Mouse (Mus musculus) heart, embryonic 13.5 days (tissue): ENCODE measurements around the gene Vrtn. TPM values are rescaled to one million over a fixed set of nuclear protein-coding genes. Genes with fewer than 3 reads are reported as not detected.

Experiments
- ATAC-seq: fragments of 200-750 bp; cut with Nextera tagmentation; 2 replicates; pipeline ENCODE4 v1.8.0; 2017; ENCODE audit warnings: moderate TSS enrichment; ENCODE audit not compliant: insufficient number of reproducible peaks, low FRiP score, low TSS enrichment; ENCODE audit errors: extremely low read depth
- H3K27ac ChIP-seq: fragments of 300-500 bp; sonication (generic); replicated peaks from 2 replicates; pipeline ENCODE4 v1.5.1; 2015; ENCODE audit warnings: moderate library complexity, mild to moderate bottlenecking, inconsistent platforms
- H3K27me3 ChIP-seq: fragments of 300-500 bp; sonication (generic); replicated peaks from 2 replicates; pipeline ENCODE4 v1.6.1; 2015; ENCODE audit warnings: mild to moderate bottlenecking, inconsistent platforms
- H3K36me3 ChIP-seq: fragments of 300-500 bp; sonication (generic); 2 replicates; pipeline ENCODE4 v1.6.1; 2015; ENCODE audit warnings: mild to moderate bottlenecking, inconsistent platforms
- H3K4me1 ChIP-seq: fragments of 300-500 bp; sonication (generic); 2 replicates; pipeline ENCODE4 v1.6.1; 2015; ENCODE audit warnings: inconsistent platforms
- H3K4me2 ChIP-seq: fragments of 300-500 bp; sonication (generic); 2 replicates; pipeline ENCODE4 v1.6.1; 2015; ENCODE audit warnings: inconsistent platforms, mild to moderate bottlenecking, moderate library complexity
- H3K4me3 ChIP-seq: fragments of 300-500 bp; sonication (generic); 2 replicates; pipeline ENCODE4 v1.5.1; 2015; ENCODE audit warnings: moderate library complexity, mild to moderate bottlenecking, inconsistent platforms
- H3K9ac ChIP-seq: fragments of 300-500 bp; sonication (generic); 2 replicates; pipeline ENCODE4 v1.6.1; 2015; ENCODE audit warnings: inconsistent platforms, mild to moderate bottlenecking, moderate library complexity
- H3K9me3 ChIP-seq: fragments of 300-500 bp; sonication (generic); 2 replicates; pipeline ENCODE4 v1.6.1; 2016; ENCODE audit warnings: inconsistent platforms
- WGBS: fragments of 180-500 bp; shearing (Covaris S2); methylation state at CpG from one replicate; pipeline ENCODE4 v1.1.7; 2015; ENCODE audit warnings: mixed read lengths; 5-methylcytosine and 5-hydroxymethylcytosine counted together
- polyA plus RNA-seq: library from polyadenylated mRNA; unstranded; fragments of >200 nt; fragmentation: Nextera tagmentation; extraction: Ambion mirVana; gene quantifications from 2 replicates; pipeline ENCODE4 v1.2.1, GENCODE M21; 2015

Vrtn gene
- polyA plus RNA-seq, 1 experiment from 2014 or later = not detected

DNA sequence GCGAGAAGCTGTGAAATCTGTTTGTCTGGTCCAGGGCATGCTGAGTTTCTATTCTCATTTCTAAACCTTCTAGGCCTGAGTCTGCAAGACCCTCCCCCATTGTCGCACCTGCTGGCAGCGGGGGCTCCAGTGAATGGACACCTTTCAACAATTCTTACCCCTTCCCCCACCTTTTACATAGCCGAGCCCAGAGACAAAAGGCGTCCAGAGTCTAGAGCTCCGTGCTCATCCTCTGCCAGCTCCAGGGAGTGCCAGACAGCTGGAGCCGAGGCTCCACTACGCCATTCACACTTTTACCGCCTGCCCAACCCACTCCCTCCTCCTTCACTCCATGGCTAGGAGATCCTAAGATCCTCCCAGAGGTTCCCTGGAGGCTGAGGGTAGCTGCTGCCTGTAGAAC lies 15.7 kb upstream of the Vrtn start:
- H3K4me2 ChIP-seq = peak overlapping the region; percentile 36
- H3K36me3 ChIP-seq = no peaks in the 10 kb centered on the region
- ATAC-seq = no peak
- no peak overlapping the region for H3K27ac ChIP-seq
- peaks cover 13% of the 10 kb centered on the region; the same call in 1 of the 2 replicates for H3K4me1 ChIP-seq
- H3K27me3 ChIP-seq = peaks cover 34% of the 10 kb centered on the region
- 9% methylated on average over 9 of the region's 9 CpGs for WGBS
- no peak overlapping the region for H3K9ac ChIP-seq
- no peaks in the 10 kb centered on the region for H3K9me3 ChIP-seq
- no peak overlapping the region for H3K4me3 ChIP-seq

GRCm38 (mm10) chr12:84631867-84632266 lies 9.0 kb upstream of the Vrtn start:
- Histone ChIP-seq H3K4me1 (no peaks in the 10 kb centered on the region), H3K9ac (no peak overlapping the region), H3K27me3 (peaks cover 1% of the 10 kb centered on the region; the same call in 1 of the 2 replicates), H3K9me3 (no peaks in the 10 kb centered on the region), H3K4me2 (no peak overlapping the region), H3K36me3 (no peaks in the 10 kb centered on the region), H3K27ac (no peak overlapping the region), H3K4me3 (no peak overlapping the region)
- 51% methylated on average over 3 of the region's 3 CpGs for WGBS
- ATAC-seq = no peak

DNA sequence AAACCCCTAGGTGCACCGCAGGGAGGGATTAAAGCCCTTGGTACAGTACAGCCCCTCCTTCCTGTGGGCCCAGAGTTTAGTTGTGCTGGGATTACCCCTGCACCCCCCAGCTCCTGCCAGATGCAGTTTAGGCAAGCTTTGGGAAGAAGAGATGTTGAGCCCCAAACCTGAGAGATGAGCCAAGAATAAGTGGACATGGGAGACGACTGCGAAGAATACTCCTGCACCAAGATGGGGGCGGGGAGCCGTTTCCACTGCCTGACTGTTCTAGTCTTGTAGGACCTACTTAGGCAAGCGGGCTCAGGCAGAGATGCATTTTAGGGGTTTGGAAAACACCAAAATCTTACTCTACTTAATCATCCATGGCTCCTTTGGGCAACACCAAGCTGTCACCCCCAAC lies 566 bp upstream of the Vrtn start:
- H3K36me3 ChIP-seq = no peaks in the 10 kb centered on the region
- H3K4me3 ChIP-seq = no peak overlapping the region
- H3K9ac ChIP-seq = no peak overlapping the region
- no peak overlapping the region for H3K4me2 ChIP-seq
- peaks cover 56% of the 10 kb centered on the region for H3K27me3 ChIP-seq
- H3K27ac ChIP-seq = no peak overlapping the region
- H3K9me3 ChIP-seq = no peaks in the 10 kb centered on the region
- whole genome bisulfite sequencing = 13% methylated on average over 6 of the region's 6 CpGs
- ATAC-seq = no peak
- H3K4me1 ChIP-seq = peaks cover 8% of the 10 kb centered on the region; the same call in 1 of the 2 replicates

DNA sequence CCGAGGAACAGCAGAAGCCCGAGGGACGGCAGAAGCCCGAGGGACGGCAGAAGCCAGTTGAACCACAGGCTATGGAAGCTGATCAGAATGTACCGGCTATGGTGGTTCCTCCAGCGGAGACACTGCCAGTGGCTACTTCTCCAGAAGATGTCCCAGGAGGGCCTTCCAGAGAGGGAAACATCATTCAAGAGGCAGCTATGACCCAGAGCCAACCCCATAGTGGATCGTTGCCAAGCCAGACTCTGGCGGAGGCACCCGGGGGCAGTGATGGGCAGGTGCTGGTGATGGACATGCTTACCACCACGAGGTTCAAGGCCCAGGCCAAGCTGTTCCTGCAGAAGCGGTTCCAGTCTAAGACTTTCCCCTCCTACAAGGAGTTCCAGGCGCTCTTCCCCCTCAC lies 9.4 kb downstream of the Vrtn start:
- H3K27ac ChIP-seq = no peak overlapping the region
- H3K9ac ChIP-seq = no peak overlapping the region
- peaks cover 44% of the 10 kb centered on the region for H3K27me3 ChIP-seq
- H3K4me1 ChIP-seq = no peaks in the 10 kb centered on the region
- H3K36me3 ChIP-seq = no peaks in the 10 kb centered on the region
- no peak for ATAC-seq
- H3K4me3 ChIP-seq = no peak overlapping the region
- H3K9me3 ChIP-seq = no peaks in the 10 kb centered on the region
- no peak overlapping the region for H3K4me2 ChIP-seq
- 77% methylated on average over 13 of the region's 13 CpGs for WGBS

- Histone ChIP-seq H3K36me3 (no peaks in the 10 kb centered on the region), H3K4me1 (no peaks in the 10 kb centered on the region), H3K9ac (no peak overlapping the region), H3K4me2 (no peak overlapping the region), H3K27me3 (peaks cover 38% of the 10 kb centered on the region), H3K27ac (no peak overlapping the region), H3K4me3 (no peak overlapping the region), H3K9me3 (no peaks in the 10 kb centered on the region)
- no peak for ATAC-seq
- 13% methylated on average over 3 of the region's 3 CpGs for WGBS
Measured at GRCm38 (mm10) chr12:84653912-84654311, 13.1 kb downstream of the Vrtn start.

GRCm38 (mm10) chr12:84670555-84670954 lies 29.7 kb downstream of the Vrtn start:
- Histone ChIP-seq H3K4me1 (peaks cover 8% of the 10 kb centered on the region; the same call in 1 of the 2 replicates), H3K4me2 (no peak overlapping the region), H3K9me3 (no peaks in the 10 kb centered on the region), H3K9ac (no peak overlapping the region), H3K36me3 (no peaks in the 10 kb centered on the region), H3K27me3 (peaks cover 20% of the 10 kb centered on the region; the same call in 1 of the 2 replicates), H3K27ac (no peak overlapping the region), H3K4me3 (no peak overlapping the region)
- 82% methylated on average over 3 of the region's 3 CpGs for WGBS
- ATAC-seq = no peak

DNA sequence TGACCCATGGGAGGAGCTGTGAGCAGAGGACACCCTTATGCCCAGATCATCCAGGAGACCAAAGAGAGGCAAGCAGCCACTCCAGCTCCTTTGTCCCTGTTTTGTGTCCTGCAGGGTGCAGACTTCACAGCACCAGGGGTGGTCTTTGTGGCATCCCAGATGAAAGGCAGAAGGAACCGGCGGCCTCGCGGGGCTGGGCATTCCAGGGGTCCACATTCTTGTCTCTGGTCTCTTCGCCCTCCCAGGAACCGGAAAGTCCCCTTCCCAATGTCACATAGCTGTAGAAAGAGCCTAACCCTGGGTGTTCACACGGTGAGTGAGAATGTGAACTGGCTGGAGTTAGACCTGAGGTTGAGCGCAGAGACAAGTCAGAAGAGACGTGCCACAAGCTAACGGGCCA lies 30.8 kb downstream of the Vrtn start:
- Histone ChIP-seq H3K36me3 (no peaks in the 10 kb centered on the region), H3K4me2 (0 out of 2 replicates have a peak overlapping the region, but pooled peaks have one; percentile 6), H3K4me3 (no peak overlapping the region), H3K27ac (no peak overlapping the region), H3K4me1 (peaks cover 8% of the 10 kb centered on the region; the same call in 1 of the 2 replicates), H3K27me3 (peaks cover 20% of the 10 kb centered on the region; the same call in 1 of the 2 replicates), H3K9ac (no peak overlapping the region), H3K9me3 (no peaks in the 10 kb centered on the region)
- ATAC-seq = no peak
- WGBS = 9% methylated on average over 10 of the region's 10 CpGs

DNA sequence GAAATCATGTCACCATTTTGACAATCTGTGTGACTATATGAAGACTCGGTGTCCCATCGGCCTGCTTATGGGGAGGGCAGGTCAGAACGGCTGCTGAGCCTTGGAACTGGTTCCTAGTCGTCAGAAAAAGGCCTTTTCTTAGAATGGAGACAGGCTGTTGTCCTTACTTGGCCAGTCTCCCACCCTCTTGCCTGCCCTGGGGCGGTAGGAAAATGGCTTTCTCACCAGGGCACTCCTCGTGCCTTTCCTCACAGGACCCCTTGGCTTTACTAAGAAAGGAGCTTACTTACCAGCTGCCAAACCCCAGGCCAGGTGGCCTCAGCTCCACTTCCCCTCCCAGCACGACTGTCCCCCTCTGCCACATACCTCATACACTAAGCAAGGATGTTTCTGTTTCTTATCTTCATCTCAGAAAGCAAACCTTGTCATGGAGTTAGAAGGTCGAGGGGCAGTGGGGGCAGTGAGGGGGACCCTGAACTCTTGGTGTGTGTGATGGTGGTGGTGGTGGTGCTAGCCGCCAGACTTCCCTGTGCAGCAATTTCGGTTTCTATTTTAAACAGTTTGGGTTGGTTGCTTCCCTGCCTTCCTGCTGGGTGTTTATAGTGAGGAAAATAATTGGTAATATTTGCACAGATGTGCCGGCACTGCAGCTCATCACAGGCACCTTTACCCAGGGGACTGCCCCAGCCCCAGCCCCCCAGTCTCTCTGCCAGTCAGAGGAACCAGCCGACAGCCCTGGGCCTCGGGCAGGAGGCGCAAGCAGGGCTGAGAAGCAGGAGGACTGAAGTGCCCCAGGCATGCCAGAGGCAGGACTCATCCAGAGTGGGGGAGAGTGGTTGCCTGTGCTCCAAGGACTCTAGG lies 34.1 kb downstream of the Vrtn start:
- no peaks in the 10 kb centered on the region for H3K9me3 ChIP-seq
- no peak overlapping the region for H3K4me2 ChIP-seq
- peaks cover 26% of the 10 kb centered on the region for H3K27me3 ChIP-seq
- no peak for ATAC-seq
- no peak overlapping the region for H3K27ac ChIP-seq
- peaks cover 8% of the 10 kb centered on the region; the same call in 1 of the 2 replicates for H3K4me1 ChIP-seq
- H3K4me3 ChIP-seq = no peak overlapping the region
- no peaks in the 10 kb centered on the region for H3K36me3 ChIP-seq
- no peak overlapping the region for H3K9ac ChIP-seq
- 39% methylated on average over 14 of the region's 14 CpGs for WGBS

DNA sequence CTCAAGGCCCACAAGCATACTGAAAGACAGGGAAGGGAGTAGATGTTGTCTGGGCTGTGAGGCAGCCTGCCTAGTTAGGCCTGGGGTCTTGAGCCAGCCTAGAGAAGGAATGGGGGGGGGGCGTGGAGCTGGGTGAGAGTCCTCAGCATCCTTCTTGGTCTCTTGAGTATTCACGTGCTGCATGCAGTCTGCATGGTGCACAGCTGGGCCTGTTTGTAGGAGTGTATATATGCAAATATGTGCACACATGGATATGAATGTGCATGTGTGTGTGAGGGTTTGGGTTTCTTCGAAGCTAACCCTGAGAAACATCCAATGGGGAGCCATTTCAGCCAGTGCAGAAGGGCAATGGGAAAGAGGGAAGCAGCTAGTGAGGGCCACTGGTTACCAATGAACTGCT lies 35.2 kb downstream of the Vrtn start:
- Histone ChIP-seq H3K36me3 (no peaks in the 10 kb centered on the region), H3K27me3 (peaks cover 35% of the 10 kb centered on the region), H3K4me1 (peaks cover 8% of the 10 kb centered on the region; the same call in 1 of the 2 replicates), H3K4me2 (no peak overlapping the region), H3K27ac (no peak overlapping the region), H3K4me3 (no peak overlapping the region), H3K9me3 (no peaks in the 10 kb centered on the region), H3K9ac (no peak overlapping the region)
- 87% methylated on average over 3 of the region's 3 CpGs for WGBS
- no peak for ATAC-seq

- WGBS = 71% methylated on average over 7 of the region's 7 CpGs
- H3K9ac ChIP-seq = no peak overlapping the region
- no peak overlapping the region for H3K27ac ChIP-seq
- H3K27me3 ChIP-seq = peaks cover 37% of the 10 kb centered on the region
- no peak overlapping the region for H3K4me3 ChIP-seq
- H3K9me3 ChIP-seq = no peaks in the 10 kb centered on the region
- no peaks in the 10 kb centered on the region for H3K36me3 ChIP-seq
- H3K4me2 ChIP-seq = no peak overlapping the region
- ATAC-seq = no peak
- no peaks in the 10 kb centered on the region for H3K4me1 ChIP-seq
Measured at GRCm38 (mm10) chr12:84684569-84684968, 43.8 kb downstream of the Vrtn start.

- H3K4me1 ChIP-seq = no peaks in the 10 kb centered on the region
- no peak overlapping the region for H3K9ac ChIP-seq
- no peak overlapping the region for H3K4me2 ChIP-seq
- H3K27ac ChIP-seq = no peak overlapping the region
- no peaks in the 10 kb centered on the region for H3K9me3 ChIP-seq
- H3K4me3 ChIP-seq = no peak overlapping the region
- WGBS = 52% methylated on average over 4 of the region's 4 CpGs
- H3K36me3 ChIP-seq = no peaks in the 10 kb centered on the region
- H3K27me3 ChIP-seq = peaks cover 27% of the 10 kb centered on the region
- no peak for ATAC-seq
Measured at GRCm38 (mm10) chr12:84686176-84686575, 45.4 kb downstream of the Vrtn start.

GRCm38 (mm10) chr12:84687531-84687930 lies 46.7 kb downstream of the Vrtn start:
- WGBS = 79% methylated on average over 4 of the region's 4 CpGs
- Histone ChIP-seq H3K9ac (no peak overlapping the region), H3K36me3 (no peaks in the 10 kb centered on the region), H3K27me3 (peaks cover 17% of the 10 kb centered on the region; the same call in 1 of the 2 replicates), H3K9me3 (no peaks in the 10 kb centered on the region), H3K4me3 (no peak overlapping the region), H3K4me2 (no peak overlapping the region), H3K27ac (no peak overlapping the region), H3K4me1 (no peaks in the 10 kb centered on the region)
- no peak for ATAC-seq
